Mouse (Mus musculus) MN1 (cell line): ENCODE data around the gene Cd274.

Experiments
- DNase-seq: peaks from one replicate; pipeline ENCODE4 v3.0.0-alpha.2; 2016; ENCODE audit warnings: low spot score

The Cd274 gene

DNA sequence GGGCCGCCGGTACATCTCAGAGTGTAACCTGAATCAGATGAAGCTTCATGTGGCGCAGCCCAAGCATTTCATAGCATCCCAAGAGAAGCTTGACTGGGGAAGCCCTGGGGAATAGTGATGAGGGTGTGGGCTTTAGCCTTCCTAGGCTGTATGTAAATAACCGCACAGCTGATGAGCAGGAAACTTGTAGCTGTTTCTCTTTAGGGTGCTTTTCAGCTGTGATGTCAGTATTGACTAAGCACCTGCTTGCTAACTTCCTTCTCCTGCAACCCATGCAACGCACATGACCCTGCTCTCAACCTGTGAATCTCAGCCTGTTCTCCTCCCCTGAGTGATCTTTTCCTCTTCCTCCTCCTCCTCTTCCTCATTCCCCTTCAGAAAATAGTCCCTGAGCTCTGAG is 3.2 kb upstream of the Cd274 start:
- no peak for DNase-seq

DNA sequence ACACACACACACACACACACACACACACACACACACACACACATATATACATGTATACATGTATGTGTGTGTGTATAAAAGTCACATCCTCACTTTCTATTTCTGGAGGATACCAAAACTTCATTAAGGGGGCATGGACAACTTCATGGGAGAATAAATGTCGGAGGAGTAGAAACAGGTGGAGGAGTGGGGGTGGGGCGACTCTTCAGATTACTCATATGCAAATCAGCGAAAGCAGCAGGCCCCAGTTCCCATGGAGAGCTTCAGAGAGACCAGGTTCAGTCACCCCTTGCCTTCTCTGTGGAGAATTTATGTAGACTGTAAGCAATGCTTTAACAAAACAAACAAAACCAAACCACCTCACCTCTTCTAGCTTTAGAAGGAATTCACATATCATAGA is 2.1 kb upstream of the Cd274 start:
- DNase-seq, result peak; percentile 39

DNA sequence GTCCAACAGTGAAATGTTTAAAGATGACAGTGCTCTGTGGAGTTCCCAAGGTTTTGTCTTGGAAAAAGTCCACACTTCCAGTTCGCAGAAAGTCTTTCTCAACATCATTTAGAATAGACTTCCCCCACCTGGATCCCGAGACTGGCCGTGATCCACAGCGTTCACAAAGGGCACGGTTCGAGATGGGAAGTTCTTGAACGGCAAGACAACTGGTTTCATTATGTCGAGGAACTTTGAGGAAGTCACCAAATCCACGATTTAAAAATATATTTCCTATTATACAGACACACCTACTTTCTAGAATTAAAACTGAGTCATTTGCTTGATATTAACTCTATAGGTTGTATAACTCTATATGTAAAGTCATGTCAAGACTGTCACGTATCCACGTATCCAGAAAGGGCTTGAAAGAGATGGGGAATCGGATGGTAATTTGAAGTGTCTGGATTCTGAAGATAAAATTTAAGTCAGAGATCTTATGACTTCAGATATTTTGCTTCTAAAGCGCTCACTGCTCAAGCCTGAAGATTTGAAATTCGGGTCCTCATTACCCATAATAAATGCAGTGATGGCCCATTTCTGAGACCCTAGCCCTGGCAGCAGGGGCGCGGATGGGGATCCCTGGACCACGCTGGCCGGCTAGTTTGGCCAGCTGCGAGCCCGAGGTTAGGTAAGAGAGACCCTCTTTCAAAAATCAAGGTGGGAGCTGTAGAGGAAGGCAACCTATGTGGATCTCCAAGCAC is 858 bp upstream of the Cd274 start:
- DNase-seq, result no peak

DNA sequence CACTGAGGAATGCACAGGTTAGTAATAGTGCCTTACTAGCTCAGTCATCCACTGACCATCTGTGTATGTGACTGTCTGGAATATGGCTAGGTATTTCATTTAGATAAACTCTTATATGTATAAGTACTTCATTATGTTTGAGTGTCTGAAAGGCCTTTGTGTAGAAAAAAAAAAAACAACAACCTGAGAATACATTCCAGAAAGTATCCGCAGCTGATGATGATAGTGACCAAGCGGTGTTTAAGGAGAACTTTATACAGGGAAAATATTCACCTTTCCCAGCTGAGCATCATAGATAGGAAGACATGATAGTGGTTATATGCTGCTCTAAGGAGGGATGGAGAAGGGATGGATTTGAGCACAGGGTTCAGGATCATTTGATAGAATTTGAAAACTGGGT is 786 bp downstream of the Cd274 start:
- DNase-seq, result no peak

DNA sequence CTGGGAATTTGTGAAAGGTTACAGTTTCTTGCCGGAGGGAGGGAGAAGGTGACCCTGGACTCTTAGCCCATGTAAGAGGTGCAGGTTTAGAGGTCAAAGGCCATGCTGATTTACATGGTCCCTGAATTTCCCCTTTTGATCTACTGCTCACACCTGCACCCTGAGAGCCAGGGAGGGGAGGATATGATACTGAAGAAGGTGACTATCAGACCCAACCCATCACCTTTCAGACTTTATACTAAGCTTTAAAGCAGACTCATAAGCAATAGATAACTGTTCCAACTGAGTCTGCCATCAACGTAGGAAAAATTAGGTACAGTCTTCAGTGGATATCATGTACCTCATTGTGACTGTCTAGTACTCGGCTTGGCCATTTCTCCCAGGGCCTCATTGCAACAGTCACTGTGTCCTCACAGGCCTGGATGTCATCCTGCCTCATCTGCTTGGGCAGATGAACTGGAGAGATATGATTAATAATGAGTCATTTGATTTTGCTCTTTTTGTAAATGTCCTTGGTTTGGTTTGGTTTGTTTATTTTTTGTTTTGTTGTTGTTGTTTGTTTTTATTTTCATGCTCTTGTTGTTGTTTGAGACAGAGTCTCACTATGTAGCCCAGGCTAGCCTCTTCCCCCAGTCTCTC is 1.5 kb downstream of the Cd274 start:
- no peak for DNase-seq

DNA sequence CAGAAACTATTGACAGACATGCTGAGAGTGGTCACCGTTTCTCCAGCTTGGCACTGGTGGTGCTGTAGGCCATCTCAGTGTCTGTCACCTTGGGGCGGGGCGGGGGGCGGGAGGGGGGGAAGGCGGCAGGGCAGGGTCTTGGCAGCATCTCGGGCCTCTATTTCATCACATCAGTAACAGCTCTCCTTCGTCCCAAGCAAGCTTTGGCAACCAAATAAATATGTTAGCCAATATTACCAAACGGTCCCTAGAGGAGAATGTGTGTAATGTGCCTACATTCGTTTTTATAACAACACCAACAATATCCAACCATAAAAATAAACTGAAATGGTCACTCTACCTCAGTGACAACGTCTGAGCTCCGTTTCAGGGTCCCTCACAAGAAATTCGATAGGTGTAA is 2.9 kb downstream of the Cd274 start:
- no peak for DNase-seq

DNA sequence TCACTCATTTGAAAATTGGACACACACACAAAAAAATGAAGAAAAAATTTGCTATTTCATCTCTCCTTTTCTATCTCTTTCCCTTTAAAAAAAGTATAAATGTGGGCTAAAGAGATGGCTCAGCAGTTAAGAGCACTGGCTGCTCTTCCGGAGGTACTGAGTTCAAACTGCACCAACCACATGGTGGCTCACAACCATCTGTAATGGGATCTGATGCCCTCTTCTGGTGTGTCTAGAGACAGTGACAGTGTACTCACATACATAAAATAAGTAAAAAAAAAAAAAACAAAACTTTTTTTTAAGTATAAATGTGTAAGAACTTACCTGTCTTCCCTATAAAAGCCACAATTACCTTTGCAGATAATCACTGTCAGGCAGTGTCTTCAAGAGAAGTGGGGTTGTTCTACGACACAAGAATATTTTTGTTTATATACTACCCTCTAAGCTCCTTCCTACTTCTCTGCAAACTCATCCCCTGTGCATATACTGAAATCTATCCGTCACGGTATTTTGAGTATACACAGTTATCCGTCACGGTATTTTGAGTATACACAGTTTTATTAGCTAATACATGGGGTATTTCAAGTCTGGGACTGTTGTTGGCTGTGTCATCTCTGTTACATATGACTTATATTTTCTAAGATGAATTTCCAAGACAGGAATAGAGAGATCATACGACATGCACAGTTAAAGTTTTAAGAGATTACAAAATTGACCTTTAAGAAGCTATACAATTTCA is 3.5 kb downstream of the Cd274 start:
- no peak for DNase-seq

DNA sequence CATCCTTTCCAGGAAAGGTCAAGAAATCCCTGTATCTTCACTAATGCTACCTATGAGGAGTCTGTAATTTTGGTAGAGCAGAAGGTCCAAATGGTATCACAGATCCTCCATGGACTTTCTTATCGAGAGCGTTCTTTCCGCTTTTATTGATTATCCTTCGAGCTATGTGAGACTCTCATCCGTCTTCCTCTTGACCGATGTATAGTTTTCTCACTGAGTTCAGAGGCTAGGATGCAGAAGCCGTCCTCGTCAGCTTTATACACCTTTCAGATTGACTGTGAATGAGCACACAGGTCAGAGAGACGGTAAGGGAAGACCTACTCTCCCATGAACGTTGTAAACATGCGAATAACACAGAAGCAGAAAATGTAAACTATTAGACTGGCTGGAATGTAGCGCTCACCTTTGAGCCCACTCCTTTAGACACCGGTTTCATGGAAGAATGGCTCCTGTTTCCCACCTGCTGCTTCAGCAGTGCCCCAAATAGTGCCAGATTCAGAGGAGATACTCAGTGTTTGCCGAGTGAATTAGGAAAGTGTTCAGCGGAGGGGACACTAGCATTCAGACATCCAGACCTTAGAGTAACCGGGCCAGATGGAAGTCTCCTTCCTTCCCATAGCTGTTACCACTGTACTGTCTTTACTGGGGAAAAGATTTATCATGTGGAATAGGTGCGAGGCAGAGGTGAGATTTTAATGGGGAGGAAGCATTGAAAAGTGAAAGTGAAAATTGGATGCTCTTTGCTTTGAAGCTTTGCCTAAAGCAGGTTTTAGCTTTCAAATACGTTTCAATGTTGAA is 4.2 kb downstream of the Cd274 start:
- DNase-seq, result no peak

DNA sequence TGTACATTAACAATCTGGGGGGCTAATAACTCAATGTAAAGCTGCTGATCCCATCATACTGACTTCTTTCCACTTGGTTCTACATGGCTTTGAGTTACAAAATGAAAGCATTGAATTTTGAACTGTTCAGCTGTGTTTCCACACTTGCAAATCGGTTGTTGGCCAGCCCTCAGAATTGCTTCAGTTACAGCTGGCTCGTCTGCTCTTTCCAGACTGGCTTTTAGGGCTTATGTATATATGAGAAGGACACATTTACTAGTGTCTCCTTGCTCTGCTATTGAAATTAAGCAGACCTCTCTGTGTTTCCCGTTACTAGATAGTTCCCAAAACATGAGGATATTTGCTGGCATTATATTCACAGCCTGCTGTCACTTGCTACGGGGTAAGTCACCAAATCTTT is 4.9 kb downstream of the Cd274 start:
- DNase-seq, result no peak

DNA sequence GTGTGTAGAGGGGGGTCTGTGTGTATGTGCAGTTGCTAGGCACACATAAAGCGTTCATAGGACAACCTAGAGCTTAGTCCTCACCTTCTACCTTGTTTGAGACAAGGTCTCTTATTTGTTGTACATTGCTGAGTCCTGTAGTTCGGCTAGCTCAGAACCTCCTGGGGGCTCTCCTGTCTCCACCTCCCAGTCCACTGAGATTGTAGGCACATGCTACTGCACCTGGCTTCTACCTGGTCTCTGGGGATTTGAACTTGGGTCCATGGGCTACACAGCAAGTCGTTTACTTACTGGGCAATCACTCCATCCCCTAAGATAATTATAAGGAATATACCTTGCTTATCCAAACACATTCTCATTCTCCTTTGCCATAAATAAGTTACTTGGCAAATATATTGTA is 5.4 kb downstream of the Cd274 start:
- DNase-seq, result no peak

DNA sequence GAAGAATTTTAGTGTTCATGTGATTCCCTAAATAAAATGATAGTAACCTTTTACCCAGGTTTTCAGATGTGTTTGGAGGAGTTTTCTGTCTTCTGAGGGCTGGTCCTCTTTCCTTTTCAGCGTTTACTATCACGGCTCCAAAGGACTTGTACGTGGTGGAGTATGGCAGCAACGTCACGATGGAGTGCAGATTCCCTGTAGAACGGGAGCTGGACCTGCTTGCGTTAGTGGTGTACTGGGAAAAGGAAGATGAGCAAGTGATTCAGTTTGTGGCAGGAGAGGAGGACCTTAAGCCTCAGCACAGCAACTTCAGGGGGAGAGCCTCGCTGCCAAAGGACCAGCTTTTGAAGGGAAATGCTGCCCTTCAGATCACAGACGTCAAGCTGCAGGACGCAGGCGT is 6.2 kb downstream of the Cd274 start:
- no peak for DNase-seq

DNA sequence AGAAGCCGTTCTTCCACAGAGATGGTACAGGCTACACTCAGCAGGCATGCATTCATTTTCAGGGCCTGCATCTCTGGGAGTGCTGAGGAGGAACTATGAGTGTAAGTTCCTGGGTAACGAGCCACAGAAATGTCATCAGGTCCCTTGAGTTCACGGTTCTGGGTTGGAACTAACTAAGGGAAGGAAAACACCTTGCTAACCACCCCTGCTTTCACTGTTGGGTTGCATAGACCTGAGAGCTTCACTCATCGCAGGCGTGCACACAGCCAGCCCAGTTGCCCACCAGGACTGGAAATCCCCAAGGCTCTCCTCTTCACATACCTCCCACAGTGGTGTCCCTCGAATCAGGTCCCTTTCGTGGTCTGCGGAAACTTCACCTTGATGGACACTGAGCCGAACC is 7.7 kb downstream of the Cd274 start:
- no peak for DNase-seq

DNA sequence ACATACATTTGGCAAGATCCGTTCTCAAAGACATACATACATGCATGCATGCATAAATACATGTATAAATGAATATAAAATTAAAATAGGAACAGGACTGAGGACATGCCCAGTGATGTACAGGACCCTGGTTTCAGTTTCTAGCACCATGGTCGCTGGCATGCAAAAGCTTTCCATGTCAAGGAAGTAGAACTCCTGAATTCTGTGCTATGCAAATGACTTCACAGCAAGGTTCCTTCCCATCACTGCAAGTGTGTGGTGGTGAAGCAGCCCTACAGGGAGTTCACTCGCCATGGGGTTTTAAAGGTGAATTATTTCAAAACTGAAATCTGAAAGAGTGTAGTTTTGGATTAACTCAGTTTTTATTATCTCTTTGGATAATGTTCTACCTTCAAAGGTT is 9.1 kb downstream of the Cd274 start:
- DNase-seq, result no peak

DNA sequence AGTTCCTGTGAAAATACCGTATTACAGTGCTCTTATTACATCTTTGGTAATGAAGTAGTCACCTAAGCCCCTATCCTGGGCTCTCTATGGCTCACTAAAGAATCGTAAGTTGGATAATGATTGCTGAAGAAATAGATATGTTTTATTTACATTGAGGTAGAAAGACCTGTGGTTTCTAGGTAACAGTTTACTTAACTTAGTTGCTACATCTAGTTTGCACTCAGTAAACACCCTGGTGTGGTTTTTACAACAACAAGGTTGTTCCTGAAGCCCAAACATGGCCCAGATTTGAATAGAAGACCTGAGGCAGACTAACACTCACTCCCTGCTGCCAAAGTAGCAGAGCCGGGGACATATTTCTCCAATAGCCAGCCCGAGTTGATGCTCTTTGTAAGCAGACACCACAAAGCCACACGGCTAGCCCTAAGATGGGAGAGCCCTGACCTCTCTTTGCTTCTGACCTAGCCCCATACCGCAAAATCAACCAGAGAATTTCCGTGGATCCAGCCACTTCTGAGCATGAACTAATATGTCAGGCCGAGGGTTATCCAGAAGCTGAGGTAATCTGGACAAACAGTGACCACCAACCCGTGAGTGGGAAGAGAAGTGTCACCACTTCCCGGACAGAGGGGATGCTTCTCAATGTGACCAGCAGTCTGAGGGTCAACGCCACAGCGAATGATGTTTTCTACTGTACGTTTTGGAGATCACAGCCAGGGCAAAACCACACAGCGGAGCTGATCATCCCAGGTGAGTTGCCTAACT is 12.8 kb downstream of the Cd274 start:
- no peak for DNase-seq

DNA sequence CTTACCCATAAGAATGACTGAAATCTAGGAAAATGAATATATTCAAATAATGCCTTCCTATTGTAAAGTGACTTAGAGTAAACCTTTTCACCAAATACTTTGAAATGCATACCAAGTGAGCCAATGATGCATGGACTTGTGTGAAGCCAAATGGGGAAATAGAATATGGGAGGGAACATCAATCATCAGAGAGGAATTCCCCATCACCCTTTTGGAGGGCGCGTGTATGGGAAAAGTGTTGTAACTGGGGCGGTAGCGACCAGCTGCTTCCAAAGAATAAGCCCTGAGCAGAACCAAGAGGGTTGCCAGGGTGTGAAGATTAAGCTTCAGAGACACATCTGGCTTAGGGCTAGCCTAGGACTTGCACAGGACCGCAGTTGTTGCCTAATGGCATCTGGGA is 16.1 kb downstream of the Cd274 start:
- DNase-seq, result no peak

DNA sequence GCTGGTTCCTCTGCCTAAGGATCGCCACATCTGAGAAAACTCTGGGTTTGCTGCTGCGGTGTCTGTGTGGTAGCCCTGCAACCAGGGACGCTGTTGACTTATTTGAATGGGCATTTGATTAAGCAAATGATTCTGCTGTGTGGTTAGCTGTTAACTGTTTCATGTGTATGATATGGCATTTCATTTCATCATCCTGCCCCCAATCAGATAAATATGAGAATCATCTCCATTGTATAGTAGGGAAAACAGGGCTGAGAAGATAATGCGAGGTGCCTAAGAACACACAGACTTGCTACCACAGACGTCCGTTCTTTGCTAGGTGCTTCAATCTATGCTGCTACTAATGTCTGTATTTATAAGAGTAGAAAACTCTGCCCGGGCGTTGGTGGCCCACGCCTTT is 17.2 kb downstream of the Cd274 start:
- DNase-seq, result no peak

DNA sequence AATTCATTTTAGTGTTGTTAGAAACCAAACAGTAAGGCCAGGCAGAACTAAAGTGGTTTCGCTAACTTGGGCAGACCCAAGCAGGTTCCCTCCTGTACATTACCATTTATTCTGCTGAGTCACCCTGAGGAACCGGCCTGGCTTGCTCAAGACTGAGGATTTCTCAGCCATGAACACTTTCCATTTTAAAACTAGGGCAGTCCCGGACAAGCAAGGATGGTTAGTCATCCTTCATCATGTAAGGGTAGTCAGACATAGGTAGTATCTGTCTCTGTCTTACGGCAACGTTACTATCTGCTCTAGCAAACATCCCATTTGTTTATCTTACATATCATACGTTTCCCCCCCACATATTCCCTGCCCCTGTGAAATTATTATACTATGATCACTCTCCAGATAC is 17.7 kb downstream of the Cd274 start:
- no peak for DNase-seq

DNA sequence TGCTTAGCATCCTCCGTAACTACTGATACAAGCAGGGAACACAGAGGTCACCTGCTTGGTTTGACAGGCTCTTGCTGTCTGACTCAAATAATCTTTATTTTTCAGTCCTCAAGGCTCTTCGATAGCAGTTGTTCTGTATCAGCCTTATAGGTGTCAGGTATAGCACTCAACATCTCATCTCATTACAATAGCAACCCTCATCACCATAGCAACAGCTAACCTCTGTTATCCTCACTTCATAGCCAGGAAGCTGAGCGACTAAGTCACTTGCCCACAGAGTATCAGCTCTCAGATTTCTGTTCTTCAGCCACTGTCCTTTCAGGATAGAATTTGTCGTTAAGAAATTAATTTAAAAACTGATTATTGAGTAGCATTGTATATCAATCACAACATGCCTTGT is 18.6 kb downstream of the Cd274 start:
- no peak for DNase-seq

DNA sequence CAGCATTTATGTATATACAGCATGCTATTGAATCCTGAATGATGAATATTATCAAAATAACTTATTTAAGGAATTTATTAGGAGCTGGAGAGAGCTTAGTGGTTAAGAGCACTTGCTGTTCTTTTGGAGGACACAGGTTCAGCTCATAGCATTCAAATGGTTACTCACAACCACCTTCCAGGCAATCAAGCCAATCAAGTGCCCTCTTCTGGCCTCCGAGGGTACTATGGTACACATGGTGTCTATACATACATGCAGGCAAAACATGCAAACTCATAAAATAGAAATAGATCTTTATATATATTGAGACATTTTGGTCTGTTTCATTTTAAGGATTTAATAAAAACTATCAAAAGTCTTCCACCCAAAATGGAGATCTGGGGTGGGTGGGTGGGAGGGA is 21.6 kb downstream of the Cd274 start:
- no peak for DNase-seq

DNA sequence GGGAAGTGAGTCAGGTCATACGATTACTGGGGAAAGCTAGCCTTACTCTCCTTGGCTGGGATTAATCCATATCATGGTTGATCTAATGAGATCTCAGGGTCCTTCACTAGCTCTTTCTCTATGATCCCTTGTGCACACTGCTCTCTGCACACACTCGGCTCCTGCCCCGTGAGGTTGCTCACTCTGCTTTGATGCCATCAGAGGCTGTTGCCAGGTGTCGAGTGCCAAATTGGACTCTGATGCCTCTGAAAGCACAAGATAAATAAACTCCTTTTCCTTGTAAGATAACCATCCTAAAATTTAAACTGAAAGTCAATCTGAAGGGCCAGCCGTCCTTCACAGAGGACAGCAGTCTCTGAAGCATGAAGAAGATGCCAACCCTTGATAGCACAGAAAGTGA is 23.2 kb downstream of the Cd274 start:
- DNase-seq, result no peak

DNA sequence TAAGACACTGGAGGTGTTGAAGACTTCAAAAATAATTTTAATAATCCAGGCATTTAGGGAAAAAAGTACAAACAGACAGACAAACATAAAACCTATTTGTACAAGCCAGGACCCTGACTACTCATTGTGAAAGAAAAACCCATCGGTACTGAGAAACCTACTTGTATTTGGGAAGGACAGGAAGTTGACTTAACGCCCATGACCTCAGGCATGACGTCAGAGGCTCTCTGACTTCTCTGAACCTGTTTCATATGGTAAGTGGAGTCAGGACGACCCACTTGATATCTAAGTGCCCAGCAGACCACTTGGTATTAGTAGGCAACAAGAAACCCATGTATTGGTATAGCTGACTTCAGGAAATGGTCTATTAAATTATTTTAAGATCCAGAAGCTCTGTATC is 24.0 kb downstream of the Cd274 start:
- no peak for DNase-seq

DNA sequence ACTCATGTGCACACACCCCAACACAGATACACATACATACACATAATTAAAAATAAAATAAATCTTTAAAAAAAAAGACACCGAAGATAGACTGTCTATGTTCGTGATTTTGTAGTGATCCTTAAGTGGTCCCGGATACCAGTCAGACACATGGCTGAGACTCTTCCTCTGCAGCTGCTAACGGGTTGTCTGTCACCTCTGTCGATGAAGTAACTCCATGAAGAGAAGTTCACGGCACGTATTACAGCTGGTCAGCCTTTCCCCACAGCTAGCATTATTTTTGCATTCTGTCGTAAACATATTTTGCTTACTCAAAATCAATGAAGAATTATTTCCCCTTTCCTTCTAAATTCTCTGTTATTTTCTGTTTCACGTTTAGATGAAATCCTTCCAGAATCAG is 26.1 kb downstream of the Cd274 start:
- no peak for DNase-seq
